Mouse (Mus musculus) heart, postnatal 25 days (tissue): ENCODE data around the gene Aadacl4. TPM values are rescaled to one million over a fixed set of nuclear protein-coding genes. Genes with fewer than 3 reads are reported as not detected.
"Not testable (repeated sequence)": the region's sequence is repeated elsewhere in the genome, so short reads cannot be mapped to it uniquely, and the experiment has no call there.

Source experiments
- DNase-seq: peaks from one replicate; pipeline ENCODE4 v3.0.0; 2022; ENCODE audit warnings: low spot score
- intact Hi-C: fragments of 180-260 bp; cut with DNase I; formaldehyde crosslinking; loops from one replicate; pipeline ENCODE4 v1.15.1; 2025
- total RNA-seq, 2 experiments: library from RNA; stranded (reverse); gene quantifications; 2 replicates each; pipeline ENCODE4 v1.2.3; 2021

The Aadacl4 gene
- total RNA-seq: not detected

DNA sequence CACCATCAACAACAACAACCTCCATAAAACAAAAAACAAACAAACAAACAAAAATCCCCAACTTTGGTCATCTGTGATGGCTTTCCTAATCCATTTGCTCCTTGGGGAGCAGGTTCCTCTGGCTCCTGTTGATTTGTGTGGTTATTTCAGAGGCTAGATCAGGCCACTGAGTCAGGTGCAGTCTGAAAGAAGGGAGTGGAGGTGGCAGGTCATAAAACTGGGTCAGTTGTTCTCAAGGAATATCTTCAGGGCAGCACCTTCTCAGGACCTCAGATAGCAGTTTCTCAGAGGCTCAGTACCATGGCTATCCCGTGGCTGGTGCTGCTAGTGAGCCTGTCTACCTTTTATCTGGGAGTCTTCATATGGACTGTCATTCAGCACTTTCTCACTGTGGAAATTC, at the start of gene Aadacl4:
Gene Aadacl4, plus strand, starts transcription at position 301 of the 400 bp plus-strand sequence.
- intact Hi-C loops: no loop called here
- no peak for DNase-seq

DNA sequence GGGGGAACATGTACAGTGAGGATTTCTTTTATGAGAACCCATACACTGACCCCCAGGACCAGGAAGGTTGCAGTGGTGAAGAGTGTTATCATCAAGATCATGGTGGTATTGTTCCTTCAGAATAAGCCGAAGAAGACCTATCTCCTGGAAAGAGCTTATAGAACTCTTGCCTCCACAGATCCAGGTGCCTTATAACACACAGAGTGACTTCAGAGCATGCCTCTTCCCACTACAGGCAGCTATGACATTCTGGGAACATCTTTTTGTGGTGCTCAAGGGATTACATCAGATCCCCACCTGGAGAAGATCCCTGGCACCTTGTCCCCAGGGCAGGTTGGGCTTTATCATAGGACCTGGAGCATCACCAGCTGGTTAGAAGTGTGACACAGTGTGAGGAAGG, 48.5 kb upstream of the Aadacl4 start, which contains the start of gene Gm13124:
Gene Gm13124, minus strand, starts transcription at position 101 of the 400 bp plus-strand sequence.
- DNase-seq: no peak
- intact Hi-C loops: no loop called here

DNA sequence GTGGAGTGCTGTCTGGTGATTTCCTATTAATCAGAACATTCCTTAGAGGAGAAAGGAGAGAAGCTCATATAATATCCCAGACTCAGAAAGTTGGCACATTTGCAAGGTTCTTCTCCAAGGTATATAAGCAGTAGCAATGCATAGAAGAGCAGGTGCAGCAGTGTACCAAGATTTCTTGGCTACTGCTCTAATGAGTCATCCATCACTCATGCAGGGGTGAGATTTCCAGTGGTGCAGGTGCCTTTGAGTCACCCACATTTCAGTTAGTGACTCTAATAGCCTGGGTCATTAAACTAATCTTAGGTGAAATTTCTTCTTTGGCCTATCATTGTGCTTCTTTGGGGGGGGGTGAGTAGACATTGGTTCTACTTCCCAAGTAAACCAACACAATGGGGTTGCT, 45.8 kb upstream of the Aadacl4 start:
- intact Hi-C loops: no loop called here
- DNase-seq: no peak

DNA sequence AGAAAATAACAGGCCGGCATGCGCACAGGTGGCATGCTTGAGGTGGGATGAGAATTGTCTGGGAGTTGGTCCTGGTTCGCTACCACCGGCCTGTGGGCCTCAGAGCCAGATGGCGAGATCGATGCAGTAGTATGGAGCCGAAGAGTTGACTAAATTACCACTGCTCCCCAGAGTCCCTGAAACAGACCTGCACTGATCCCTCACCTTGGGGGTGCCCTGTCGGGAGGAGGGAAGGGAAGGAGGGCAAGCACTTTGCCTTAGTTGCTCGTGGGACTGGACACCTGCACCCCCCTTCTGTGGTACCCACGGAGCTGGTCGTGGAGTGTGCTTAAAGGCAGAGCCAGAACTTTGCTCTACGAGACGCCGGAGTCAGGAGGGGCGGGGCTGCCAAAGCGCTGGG, 27.3 kb upstream of the Aadacl4 start:
- intact Hi-C loops, DNase-seq: not testable (repeated sequence)

DNA sequence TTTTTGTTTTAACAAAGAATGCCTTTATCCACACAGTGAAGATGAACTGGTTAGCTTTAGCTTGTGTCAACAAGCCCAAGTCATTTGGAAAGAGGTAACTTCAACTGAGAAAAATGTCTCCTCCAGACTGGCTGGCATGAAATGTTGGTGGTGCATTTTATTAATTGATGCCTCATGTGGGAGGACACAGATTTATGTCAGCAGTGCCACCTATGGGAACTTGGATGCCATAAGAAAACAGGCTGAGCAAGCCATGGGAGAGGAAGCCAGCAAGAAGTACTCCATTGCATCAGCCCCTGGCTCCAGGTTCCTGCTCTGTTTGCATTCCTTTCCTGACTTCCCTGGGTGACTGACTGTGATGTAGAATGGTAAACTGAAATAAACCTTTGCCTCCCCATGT, 20.7 kb upstream of the Aadacl4 start:
- intact Hi-C loops: no loop called here
- DNase-seq: no peak

DNA sequence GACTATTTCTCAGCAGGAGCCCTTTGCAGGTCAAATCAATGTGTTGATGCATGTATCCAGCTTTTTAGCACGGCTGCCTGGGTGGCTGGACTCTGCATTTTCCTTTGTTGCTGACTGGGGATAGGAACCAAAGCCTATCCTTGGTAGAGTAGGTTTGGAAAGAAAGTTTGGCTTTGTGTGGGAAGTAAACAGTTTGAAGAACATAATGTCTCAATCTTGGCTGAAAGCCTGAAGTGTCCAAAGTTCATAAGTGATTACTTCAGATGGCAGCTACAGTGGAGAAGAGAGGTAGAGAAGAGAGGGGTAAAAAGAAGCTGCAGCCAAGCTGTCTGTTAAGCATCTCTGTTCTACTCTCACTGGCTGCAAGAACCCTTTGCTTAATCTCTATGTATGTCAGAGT, 1.1 kb downstream of the Aadacl4 start:
- intact Hi-C loops: no loop called here
- no peak for DNase-seq

DNA sequence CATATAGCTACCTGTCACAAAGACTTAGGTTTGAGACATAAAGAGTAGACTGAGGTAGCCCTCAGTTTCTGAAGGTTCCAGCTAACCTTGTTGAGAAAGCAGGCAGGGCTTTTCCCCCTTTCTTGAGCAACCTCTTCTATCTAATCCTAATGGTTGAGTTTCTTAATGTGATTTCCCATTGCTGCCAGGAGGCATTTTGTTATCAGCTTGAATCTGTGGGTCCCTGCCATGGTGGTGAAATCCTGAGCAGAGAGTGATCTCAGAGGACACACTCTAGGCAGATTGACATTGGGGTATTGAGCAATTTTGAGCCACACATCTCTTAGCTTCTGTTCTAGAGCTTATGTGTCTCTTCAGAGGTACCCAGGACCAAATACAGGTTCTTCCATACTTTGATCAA, 24.8 kb downstream of the Aadacl4 start:
- intact Hi-C loops: no loop called here
- DNase-seq: no peak

Other genes starting within 250 kb of the Aadacl4 start
- gene Pramef20, start 235.8 kb upstream of the Aadacl4 start, total RNA-seq: not detected
- not detected for gene Pramef12, start 205.2 kb upstream of the Aadacl4 start, total RNA-seq
- not detected for gene 1700012P22Rik, start 174.9 kb upstream of the Aadacl4 start, total RNA-seq
- not detected for gene Gm9944, start 160.4 kb upstream of the Aadacl4 start, total RNA-seq
- gene Aadacl3, start 150.0 kb upstream of the Aadacl4 start, total RNA-seq: not detected
- not detected for gene 9430007A20Rik, start 93.9 kb upstream of the Aadacl4 start, total RNA-seq
- not detected for gene Gm13124, start 48.6 kb upstream of the Aadacl4 start, total RNA-seq
- gene Gm436, start 72.7 kb downstream of the Aadacl4 start, total RNA-seq: not detected
- gene Gm13178, start 107.7 kb downstream of the Aadacl4 start, total RNA-seq: not detected
- gene Gm438, start 172.9 kb downstream of the Aadacl4 start, total RNA-seq: not detected